Mouse (Mus musculus) olfactory bulb, adult 2 months (tissue): ENCODE data around the gene Fyb.

Experiments
- CTCF ChIP-seq: fragments of 200-500 bp; IDR thresholded peaks from 2 replicates; pipeline ENCODE4 v1.5.1; 2012; ENCODE audit warnings: low read depth, mild to moderate bottlenecking, low read length, moderate library complexity; ENCODE audit not compliant: insufficient read depth
- POLR2A ChIP-seq: fragments of 200-500 bp; IDR thresholded peaks from 2 replicates; pipeline ENCODE4 v1.6.1; 2012; ENCODE audit warnings: mild to moderate bottlenecking, low read depth, low read length, moderate library complexity; ENCODE audit not compliant: insufficient read depth

GRCm38 (mm10) chr15:6579769-6580261 lies 57.2 kb downstream of the Fyb start:
- TF ChIP-seq CTCF: no peak
- TF ChIP-seq POLR2A: no peak
